Mouse (Mus musculus): ENCODE data around the gene Ubqln4.
"Not testable (repeated sequence)": the region's sequence is repeated elsewhere in the genome, so short reads cannot be mapped to it uniquely, and the experiment has no call there.

Gene Ubqln4

GRCm38 (mm10) chr3:88602466-88602865 is 48.9 kb downstream of the Ubqln4 start:
- no peak for DNase-seq (ENCODE audit: low spot score)

DNA sequence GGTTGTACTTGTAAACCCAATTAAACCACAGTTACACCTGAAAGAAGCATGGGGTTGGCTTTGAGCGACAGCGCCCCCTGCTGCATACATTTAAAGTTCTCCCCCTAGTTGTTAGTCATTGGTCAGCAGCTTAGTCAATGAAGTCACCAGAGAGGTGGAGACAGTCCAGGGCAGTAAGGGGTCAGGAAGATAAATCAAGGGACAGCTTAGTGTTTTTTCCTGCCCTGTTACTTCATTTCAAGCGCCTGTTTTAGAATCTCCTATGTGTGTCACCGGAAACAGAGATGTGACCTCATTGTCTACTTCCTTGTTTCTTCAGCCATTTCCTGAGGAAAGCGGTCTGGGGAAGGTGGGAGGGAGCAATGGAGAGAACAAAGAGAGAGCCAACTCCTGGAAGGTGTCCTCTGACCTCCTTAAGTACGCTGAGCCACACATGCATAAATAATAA is 50.2 kb downstream of the Ubqln4 start:
- peak; percentile 66 for DNase-seq (ENCODE audit: low spot score)

- no peak for DNase-seq (ENCODE audit: low spot score)
Observed at GRCm38 (mm10) chr3:88604863-88605262, 51.3 kb downstream of the Ubqln4 start.

- DNase-seq (ENCODE audit: low spot score): not testable (repeated sequence)
Observed at GRCm38 (mm10) chr3:88605666-88606065, 52.1 kb downstream of the Ubqln4 start, which contains the start of gene Arhgef2. Arhgef2 (plus strand) TSS chr3:88605966.

GRCm38 (mm10) chr3:88607065-88607757 is 53.7 kb downstream of the Ubqln4 start:
- peak; percentile 85 for DNase-seq (ENCODE audit: low spot score)

GRCm38 (mm10) chr3:88607758-88608138 is 54.2 kb downstream of the Ubqln4 start:
- DNase-seq (ENCODE audit: low spot score): no peak

GRCm38 (mm10) chr3:88609066-88609465 is 55.5 kb downstream of the Ubqln4 start:
- no peak for DNase-seq (ENCODE audit: low spot score)

DNA sequence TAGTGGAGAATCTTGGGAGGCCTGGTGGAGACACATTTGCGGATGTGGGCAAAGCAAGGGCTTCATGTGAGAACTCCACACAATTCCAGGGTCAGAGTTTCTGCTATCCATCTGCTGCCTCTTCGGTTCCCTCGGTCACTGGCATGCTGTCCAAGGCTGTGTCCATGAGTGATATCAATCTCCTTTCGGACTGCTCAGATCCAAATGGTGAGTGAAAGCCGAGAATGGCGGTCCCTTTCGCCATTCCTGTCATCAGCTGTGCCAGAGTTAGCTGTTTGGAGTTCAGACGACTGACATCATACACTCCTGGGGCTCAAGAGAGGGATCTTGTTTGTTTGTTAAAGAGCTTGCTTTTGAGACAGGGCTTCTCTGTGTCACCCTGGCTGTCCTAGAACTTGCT is 60.9 kb downstream of the Ubqln4 start:
- no peak for DNase-seq (ENCODE audit: low spot score)

DNA sequence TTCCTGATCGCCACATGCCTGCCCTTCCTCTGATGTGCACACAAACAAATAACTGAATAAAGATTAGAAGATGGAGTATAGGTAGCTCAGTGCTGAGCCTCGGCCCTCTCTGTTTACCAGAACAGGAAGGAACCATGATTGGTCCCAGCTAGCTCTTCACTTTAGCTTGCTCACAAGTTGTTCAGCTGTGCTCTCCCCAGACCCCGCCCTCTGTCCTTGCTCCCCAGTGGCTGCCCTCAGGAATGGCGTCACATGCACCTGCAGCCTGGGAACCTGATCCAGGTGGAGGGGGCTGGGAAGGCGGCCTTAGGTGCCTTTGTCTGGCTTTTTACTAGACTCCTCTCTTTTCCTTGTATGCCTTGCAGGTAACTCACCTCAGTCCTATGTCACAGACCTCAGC is 61.6 kb downstream of the Ubqln4 start:
- DNase-seq (ENCODE audit: low spot score): no peak

DNA sequence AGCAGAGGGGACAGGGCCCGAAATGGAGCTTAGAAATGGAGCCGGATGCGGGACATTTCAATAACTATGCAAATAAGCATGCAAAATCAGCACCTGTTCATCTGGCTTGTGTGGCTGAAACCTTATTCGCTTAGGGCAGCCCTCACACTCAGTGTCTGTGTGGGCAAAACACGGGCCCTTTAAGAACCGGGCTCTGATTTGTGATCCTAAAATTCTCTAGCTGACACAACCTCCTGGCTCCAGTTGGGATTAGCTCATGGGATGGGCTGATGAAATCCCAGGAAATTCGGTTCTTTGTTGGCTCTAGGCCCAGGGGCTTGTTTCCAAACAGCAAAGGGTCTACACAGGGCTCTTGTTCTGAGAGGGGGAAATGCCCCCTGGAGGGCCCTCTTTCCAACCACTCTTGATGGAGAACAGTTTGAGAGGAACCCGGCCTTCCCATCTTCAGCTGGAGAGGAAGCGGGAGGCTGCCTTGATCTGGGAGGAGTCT is 62.4 kb downstream of the Ubqln4 start:
- no peak for DNase-seq (ENCODE audit: low spot score)

DNA sequence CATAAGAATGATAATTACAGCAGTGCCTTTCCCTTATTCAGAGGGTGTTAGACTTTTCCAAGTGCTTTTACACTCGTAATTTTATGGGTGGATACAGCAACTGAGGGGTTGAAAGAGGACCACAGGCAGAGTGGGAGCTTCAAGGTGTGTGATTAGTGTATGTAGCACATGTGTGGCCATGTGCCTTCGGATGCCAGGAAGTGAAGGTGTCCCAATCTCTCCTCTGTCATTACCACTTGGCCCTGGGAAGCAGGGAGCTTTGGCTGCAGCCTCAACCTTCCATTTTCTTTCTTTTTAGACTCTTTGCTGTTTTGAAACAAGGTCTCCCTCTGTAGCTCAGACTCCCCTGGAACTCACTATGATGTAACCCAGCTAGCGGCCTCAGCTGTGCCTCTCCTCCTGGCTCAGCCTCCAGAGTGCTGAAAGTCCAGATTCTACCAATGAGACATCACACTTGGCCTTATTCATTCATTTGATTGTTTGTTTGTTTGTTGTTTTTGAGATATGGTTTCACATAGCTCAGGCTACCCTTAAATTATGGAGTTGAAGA is 63.5 kb downstream of the Ubqln4 start:
- DNase-seq (ENCODE audit: low spot score): no peak

GRCm38 (mm10) chr3:88618074-88618871 is 64.7 kb downstream of the Ubqln4 start:
- no peak for DNase-seq (ENCODE audit: low spot score)

Measured in ovary, postnatal 36 days (tissue).